Mouse (Mus musculus) left cerebral cortex, adult 6 months (tissue): ENCODE data around the gene Isx. TPM values are rescaled to one million over a fixed set of nuclear protein-coding genes. Genes with fewer than 3 reads are reported as not detected.

Source experiments
- long read RNA-seq, 2 experiments: library from polyadenylated mRNA; unstranded; transcript quantifications; one replicate each; pipeline ENCODE4 v2.0.0; 2019 to 2020
- polyA plus RNA-seq: library from polyadenylated mRNA; unstranded; fragments of <200 nt; fragmentation: Nextera tagmentation; gene quantifications from 2 replicates; pipeline ENCODE4 v1.2.3, GENCODE M21; 2021

Isx gene
- 0.11 TPM in 1 of 2 replicates, not detected in the other for polyA plus RNA-seq
- long read RNA-seq, experiment 1, result 0 reads
- long read RNA-seq, experiment 2, result 0 reads

GRCm38 (mm10) chr8:74872940-74873339, at the start of gene Isx:
Gene Isx, plus strand, starts transcription at chr8:74873173.

Other genes starting within 250 kb of the Isx start
- gene Hmgxb4, start 120.2 kb downstream of the Isx start, polyA plus RNA-seq, result 28.6 and 34.5 TPM in 2 replicates
- 56.5 and 57.6 TPM in 2 replicates for gene Tom1, start 160.5 kb downstream of the Isx start, polyA plus RNA-seq
- 1.8 and 4.1 TPM in 2 replicates for gene Hmox1, start 220.4 kb downstream of the Isx start, polyA plus RNA-seq
- gene Mcm5, start 236.4 kb downstream of the Isx start, polyA plus RNA-seq, result 4.7 and 5.3 TPM in 2 replicates